In genomic region chr3:90384851-90385375, GRCm38 (mm10) we compare ENCODE assay signal across 27 mouse cellular contexts. TPM values are rescaled to one million over a fixed set of nuclear protein-coding genes. Genes with fewer than 3 reads are reported as not detected.
DNase-seq lines count a peak whose midpoint lies in the region; ATAC-seq lines count a peak whose summit lies in the region.
"Had no signal": no experiment of that assay in that cellular context is flagged by ENCODE, and none has a peak within 500 bp of the region (broad histone marks: within the 10 kb centered on the region; RNA-seq: fewer than 3 reads in every experiment).

No protein-coding gene starts in this region.

- no peaks in the 10 kb centered on the region for H3K9me3 ChIP-seq in neural tube, embryonic 13.5 days
- no peaks in the 10 kb centered on the region for H3K9me3 ChIP-seq in neural tube, embryonic 15.5 days (replicated peaks)
- H3K9me3 ChIP-seq in kidney, embryonic 16.5 days (ENCODE audit: low read length): no peaks in the 10 kb centered on the region
- H3K9me3 ChIP-seq: embryonic facial prominence, embryonic 13.5 days; heart, embryonic 10.5 days; heart, embryonic 15.5 days; hindbrain, embryonic 12.5 days; intestine, embryonic 15.5 days; liver, embryonic 12.5 days had no signal

- H3K27ac ChIP-seq in neural tube, embryonic 13.5 days (replicated peaks): peak overlapping the region; percentile 28; the same call in 1 of the 2 replicates
- H3K27ac ChIP-seq in neural tube, embryonic 15.5 days (replicated peaks): no peak overlapping the region
- peak overlapping the region; percentile 52; the same call in 1 of the 2 replicates for H3K27ac ChIP-seq in kidney, embryonic 16.5 days (ENCODE audit: low read length)
- H3K27ac ChIP-seq: embryonic facial prominence, embryonic 13.5 days; heart, embryonic 10.5 days; heart, embryonic 15.5 days; hindbrain, embryonic 12.5 days; hindbrain, postnatal 0 days; intestine, embryonic 15.5 days; liver, embryonic 12.5 days had no signal

- peak; percentile 84 for DNase-seq in heart, adult 11 months
- DNase-seq in heart, postnatal 10 days: no peak
- peak; percentile 83 for DNase-seq in yolk sac, embryonic 10.5 days (ENCODE audit: low spot score)
- DNase-seq in spleen, adult 18-20 months: no peak
- DNase-seq in layer of hippocampus, adult 11-12 months (ENCODE audit: low spot score): no peak
- DNase-seq: adrenal gland, adult 2 months; cerebellum, adult 8-10 months; cerebellum, postnatal 25 days; forebrain, postnatal 0 days; gastrocnemius, postnatal 10 days; heart, postnatal 36 days; liver, postnatal 0 days; midbrain, embryonic 14.5 days; right cerebral cortex, adult 18-20 months; right cerebral cortex, postnatal 4 days; thymus, postnatal 4 days had no signal

- no peak overlapping the region for H3K9ac ChIP-seq in neural tube, embryonic 13.5 days
- H3K9ac ChIP-seq in neural tube, embryonic 15.5 days (replicated peaks): no peak overlapping the region
- no peak overlapping the region for H3K9ac ChIP-seq in kidney, embryonic 16.5 days (replicated peaks; ENCODE audit: low read length)
- H3K9ac ChIP-seq: embryonic facial prominence, embryonic 13.5 days; forebrain, postnatal 0 days; heart, embryonic 15.5 days; hindbrain, embryonic 12.5 days; intestine, embryonic 15.5 days; liver, embryonic 12.5 days; liver, postnatal 0 days had no signal

- no peaks in the 10 kb centered on the region for H3K27me3 ChIP-seq in neural tube, embryonic 13.5 days
- no peaks in the 10 kb centered on the region for H3K27me3 ChIP-seq in neural tube, embryonic 15.5 days (replicated peaks)
- H3K27me3 ChIP-seq in kidney, embryonic 16.5 days (ENCODE audit: insufficient read depth, low read length): no peaks in the 10 kb centered on the region
- H3K27me3 ChIP-seq: embryonic facial prominence, embryonic 13.5 days; hindbrain, embryonic 12.5 days; intestine, embryonic 15.5 days had no signal

- WGBS in neural tube, embryonic 13.5 days: 78% methylated on average over 7 of the region's 7 CpGs
- WGBS in neural tube, embryonic 15.5 days: 83% methylated on average over 7 of the region's 7 CpGs
- WGBS in kidney, embryonic 16.5 days: 58% methylated on average over 7 of the region's 7 CpGs

- ATAC-seq in neural tube, embryonic 13.5 days (ENCODE audit: low read depth): no peak
- no peak for ATAC-seq in neural tube, embryonic 15.5 days (ENCODE audit: low FRiP score)
- ATAC-seq in kidney, embryonic 16.5 days (ENCODE audit: low FRiP score, low TSS enrichment): no peak
- ATAC-seq: CD4-positive, CD25-positive, alpha-beta regulatory T cell, adult 4 months; forebrain, postnatal 0 days; hindbrain, postnatal 0 days; intestine, embryonic 15.5 days; liver, embryonic 12.5 days; liver, postnatal 0 days had no signal

- H3K36me3 ChIP-seq in neural tube, embryonic 13.5 days: peaks cover 23% of the 10 kb centered on the region
- peaks cover 15% of the 10 kb centered on the region for H3K36me3 ChIP-seq in neural tube, embryonic 15.5 days
- H3K36me3 ChIP-seq in kidney, embryonic 16.5 days (ENCODE audit: insufficient read depth, low read length): 0 out of 2 replicates have a peak, but pooled peaks cover 10% of the 10 kb centered on the region
- H3K36me3 ChIP-seq: intestine, embryonic 15.5 days had no signal

- peaks cover 32% of the 10 kb centered on the region for H3K4me1 ChIP-seq in neural tube, embryonic 13.5 days (replicated peaks)
- H3K4me1 ChIP-seq in neural tube, embryonic 15.5 days: peaks cover 33% of the 10 kb centered on the region
- H3K4me1 ChIP-seq in kidney, embryonic 16.5 days (ENCODE audit: insufficient read depth, low read length): peaks cover 29% of the 10 kb centered on the region

- no peak overlapping the region for H3K4me2 ChIP-seq in neural tube, embryonic 13.5 days
- H3K4me2 ChIP-seq in neural tube, embryonic 15.5 days: no peak overlapping the region
- no peak overlapping the region for H3K4me2 ChIP-seq in kidney, embryonic 16.5 days (replicated peaks; ENCODE audit: low read depth, low read length)
- H3K4me2 ChIP-seq: embryonic facial prominence, embryonic 13.5 days; heart, embryonic 15.5 days; hindbrain, embryonic 12.5 days; intestine, embryonic 15.5 days; liver, embryonic 12.5 days had no signal

- no peak overlapping the region for H3K4me3 ChIP-seq in neural tube, embryonic 13.5 days
- no peak overlapping the region for H3K4me3 ChIP-seq in neural tube, embryonic 15.5 days (replicated peaks)
- H3K4me3 ChIP-seq in kidney, embryonic 16.5 days (ENCODE audit: low read length): no peak overlapping the region
- H3K4me3 ChIP-seq: embryonic facial prominence, embryonic 13.5 days; heart, embryonic 10.5 days; heart, embryonic 15.5 days; hindbrain, embryonic 12.5 days; intestine, embryonic 15.5 days; liver, embryonic 12.5 days had no signal

- intact Hi-C loops in heart, postnatal 10 days (cut with DNase I): no loop called here

RNA-seq across cellular contexts. Expression of gene Slc27a3, which starts 4.8 kb away (rescaled TPM):
- 1 to 10 TPM; 1.9 to 3.3 TPM for total RNA-seq in heart, postnatal 10 days (2021)
- polyA plus RNA-seq in neural tube, embryonic 13.5 days (2015; fragmentation: Nextera tagmentation; extraction: Ambion mirVana): 22.9 and 24.1 TPM in 2 replicates
- 30.5 and 34.3 TPM in 2 replicates for polyA plus RNA-seq in neural tube, embryonic 15.5 days (2015; fragmentation: Nextera tagmentation; extraction: Ambion mirVana)
- polyA plus RNA-seq in kidney, embryonic 16.5 days (2015; fragmentation: Nextera tagmentation; extraction: Ambion mirVana): 15.7 and 18.3 TPM in 2 replicates

RNA-seq across cellular contexts. Expression of gene Ints3, which starts 48.5 kb away (rescaled TPM):
- total RNA-seq in heart, postnatal 10 days (2021): 10 to 100 TPM; 24.4 to 28.3 TPM
- polyA plus RNA-seq in neural tube, embryonic 13.5 days (2015; fragmentation: Nextera tagmentation; extraction: Ambion mirVana): 29.3 and 30.8 TPM in 2 replicates
- polyA plus RNA-seq in neural tube, embryonic 15.5 days (2015; fragmentation: Nextera tagmentation; extraction: Ambion mirVana): 29.8 and 31.5 TPM in 2 replicates
- 32.7 and 33.3 TPM in 2 replicates for polyA plus RNA-seq in kidney, embryonic 16.5 days (2015; fragmentation: Nextera tagmentation; extraction: Ambion mirVana)

Comparison
In these comparisons a context has a peak if more than half of its experiments do, and no peak if none do; other contexts are left out.
1. DNase-seq: peak in heart, adult 11 months (single experiment) and yolk sac, embryonic 10.5 days (single experiment); none in heart, postnatal 10 days (0 of 2), spleen, adult 18-20 months (0 of 2) and layer of hippocampus, adult 11-12 months (single experiment).